Mouse (Mus musculus): ENCODE measurements around the gene Smap1. TPM values are rescaled to one million over a fixed set of nuclear protein-coding genes. Genes with fewer than 3 reads are reported as not detected.

The Smap1 gene
- polyA plus RNA-seq, 2 experiments = 27.4 to 29.0 TPM

- no peak for ATAC-seq (ENCODE audit: insufficient read depth)
- WGBS (ENCODE audit: insufficient replicate concordance) = 75% methylated on average over 7 of the region's 7 CpGs
- no peak overlapping the region for H3K27ac ChIP-seq
Measured at GRCm38 (mm10) chr1:23948290-23948689, 26.2 kb upstream of the Smap1 start.

GRCm38 (mm10) chr1:23944076-23944475, 22.0 kb upstream of the Smap1 start:
- Histone ChIP-seq H3K9ac (replicated peaks) (no peak overlapping the region), H3K27me3 (ENCODE audit: control insufficient read depth, insufficient read depth, low read length) (no peaks in the 10 kb centered on the region), H3K27ac (no peak overlapping the region), H3K4me1 (replicated peaks; ENCODE audit: control insufficient read depth in 2 of 2, insufficient read depth in 2 of 2, low read length in 1 of 2) (no peaks in the 10 kb centered on the region), H3K4me2 (ENCODE audit: low read depth) (no peak overlapping the region), H3K9me3 (ENCODE audit: control insufficient read depth, low read length) (no peaks in the 10 kb centered on the region), H3K36me3 (replicated peaks; ENCODE audit: control insufficient read depth, insufficient read depth, low read depth) (no peaks in the 10 kb centered on the region), H3K4me3 (ENCODE audit: insufficient read depth in 1 of 2, low read depth in 2 of 2, low read length in 2 of 2) (no peak overlapping the region)
- DNase-seq (ENCODE audit: low read depth in 3 of 3, low spot score in 3 of 3) (no peak), ATAC-seq (ENCODE audit: insufficient read depth) (no peak)
- 68% methylated on average over 1 of the region's 1 CpGs for WGBS (ENCODE audit: insufficient replicate concordance)
- TF ChIP-seq CTCF (IDR thresholded peaks at IDR 0.05; ENCODE audit: low read depth) = no peak
- no peak for TF ChIP-seq EP300 (IDR thresholded peaks at IDR 0.05; ENCODE audit: low read depth)

More at GRCm38 (mm10) chr1:23948290-23948689, 26.2 kb upstream of the Smap1 start:
- H3K36me3 ChIP-seq (replicated peaks; ENCODE audit: control insufficient read depth, insufficient read depth, low read depth) = no peaks in the 10 kb centered on the region
- DNase-seq (ENCODE audit: low read depth in 3 of 3, low spot score in 3 of 3) = no peak
- H3K4me3 ChIP-seq (ENCODE audit: insufficient read depth in 1 of 2, low read depth in 2 of 2, low read length in 2 of 2) = no peak overlapping the region
- TF ChIP-seq EP300 (IDR thresholded peaks at IDR 0.05; ENCODE audit: low read depth) (no peak), CTCF (IDR thresholded peaks at IDR 0.05; ENCODE audit: low read depth) (no peak)
- H3K27me3 ChIP-seq (ENCODE audit: control insufficient read depth, insufficient read depth, low read length) = no peaks in the 10 kb centered on the region
- no peaks in the 10 kb centered on the region for H3K4me1 ChIP-seq (replicated peaks; ENCODE audit: control insufficient read depth in 2 of 2, insufficient read depth in 2 of 2, low read length in 1 of 2)
- no peak overlapping the region for H3K9ac ChIP-seq (replicated peaks)
- no peak overlapping the region for H3K4me2 ChIP-seq (ENCODE audit: low read depth)
- H3K9me3 ChIP-seq (ENCODE audit: control insufficient read depth, low read length) = no peaks in the 10 kb centered on the region

- TF ChIP-seq EP300 (IDR thresholded peaks at IDR 0.05; ENCODE audit: low read depth) (no peak), CTCF (IDR thresholded peaks at IDR 0.05; ENCODE audit: low read depth) (no peak)
- Histone ChIP-seq H3K4me3 (ENCODE audit: insufficient read depth in 1 of 2, low read depth in 2 of 2, low read length in 2 of 2) (no peak overlapping the region), H3K9ac (replicated peaks) (no peak overlapping the region), H3K27ac (no peak overlapping the region), H3K27me3 (ENCODE audit: control insufficient read depth, insufficient read depth, low read length) (no peaks in the 10 kb centered on the region), H3K4me1 (replicated peaks; ENCODE audit: control insufficient read depth in 2 of 2, insufficient read depth in 2 of 2, low read length in 1 of 2) (no peaks in the 10 kb centered on the region), H3K9me3 (ENCODE audit: control insufficient read depth, low read length) (no peaks in the 10 kb centered on the region), H3K4me2 (ENCODE audit: low read depth) (no peak overlapping the region), H3K36me3 (replicated peaks; ENCODE audit: control insufficient read depth, insufficient read depth, low read depth) (no peaks in the 10 kb centered on the region)
- DNase-seq (ENCODE audit: low read depth in 3 of 3, low spot score in 3 of 3) (no peak), ATAC-seq (ENCODE audit: insufficient read depth) (no peak)
- WGBS (ENCODE audit: insufficient replicate concordance) = 66% methylated on average over 3 of the region's 3 CpGs
Measured at GRCm38 (mm10) chr1:23943146-23943940, 21.2 kb upstream of the Smap1 start.

GRCm38 (mm10) chr1:23935408-23935762, 13.3 kb upstream of the Smap1 start:
- no peak overlapping the region for H3K4me3 ChIP-seq (ENCODE audit: insufficient read depth in 1 of 2, low read depth in 2 of 2, low read length in 2 of 2)
- H3K36me3 ChIP-seq (replicated peaks; ENCODE audit: control insufficient read depth, insufficient read depth, low read depth) = no peaks in the 10 kb centered on the region
- no peak overlapping the region for H3K4me2 ChIP-seq (ENCODE audit: low read depth)
- H3K4me1 ChIP-seq (replicated peaks; ENCODE audit: control insufficient read depth in 2 of 2, insufficient read depth in 2 of 2, low read length in 1 of 2) = no peaks in the 10 kb centered on the region
- DNase-seq (ENCODE audit: low read depth in 3 of 3, low spot score in 3 of 3) (no peak), ATAC-seq (ENCODE audit: insufficient read depth) (no peak)
- H3K27ac ChIP-seq = no peak overlapping the region
- TF ChIP-seq EP300 (IDR thresholded peaks at IDR 0.05; ENCODE audit: low read depth) (no peak), CTCF (IDR thresholded peaks at IDR 0.05; ENCODE audit: low read depth) (no peak)
- no peaks in the 10 kb centered on the region for H3K9me3 ChIP-seq (ENCODE audit: control insufficient read depth, low read length)
- 27% methylated on average over 4 of the region's 4 CpGs for WGBS (ENCODE audit: insufficient replicate concordance)
- no peaks in the 10 kb centered on the region for H3K27me3 ChIP-seq (ENCODE audit: control insufficient read depth, insufficient read depth, low read length)
- H3K9ac ChIP-seq (replicated peaks) = no peak overlapping the region

- Histone ChIP-seq H3K4me3 (ENCODE audit: insufficient read depth in 1 of 2, low read depth in 2 of 2, low read length in 2 of 2) (no peak overlapping the region), H3K4me2 (ENCODE audit: low read depth) (no peak overlapping the region), H3K4me1 (replicated peaks; ENCODE audit: control insufficient read depth in 2 of 2, insufficient read depth in 2 of 2, low read length in 1 of 2) (no peaks in the 10 kb centered on the region), H3K9ac (replicated peaks) (no peak overlapping the region), H3K27me3 (ENCODE audit: control insufficient read depth, insufficient read depth, low read length) (no peaks in the 10 kb centered on the region), H3K9me3 (ENCODE audit: control insufficient read depth, low read length) (no peaks in the 10 kb centered on the region), H3K36me3 (replicated peaks; ENCODE audit: control insufficient read depth, insufficient read depth, low read depth) (no peaks in the 10 kb centered on the region), H3K27ac (no peak overlapping the region)
- ATAC-seq (ENCODE audit: insufficient read depth) = no peak
- DNase-seq (ENCODE audit: low read depth in 3 of 3, low spot score in 3 of 3) = no peak
- whole genome bisulfite sequencing (ENCODE audit: insufficient replicate concordance) = 55% methylated on average over 8 of the region's 8 CpGs
- no peak for TF ChIP-seq EP300 (IDR thresholded peaks at IDR 0.05; ENCODE audit: low read depth)
- no peak for TF ChIP-seq CTCF (IDR thresholded peaks at IDR 0.05; ENCODE audit: low read depth)
Measured at GRCm38 (mm10) chr1:23934669-23935407, 12.7 kb upstream of the Smap1 start.
